Mouse (Mus musculus) embryonic facial prominence, embryonic 14.5 days (tissue): ENCODE results near the gene Brsk1. TPM values are rescaled to one million over a fixed set of nuclear protein-coding genes. Genes with fewer than 3 reads are reported as not detected.

Source experiments
- ATAC-seq: fragments of 200-750 bp; cut with Nextera tagmentation; 2 replicates; pipeline ENCODE4 v1.8.0; 2017; ENCODE audit warnings: low read depth, moderate number of reproducible peaks, moderate TSS enrichment
- DNase-seq: peaks from one replicate; pipeline ENCODE4 v3.0.0-alpha.2; 2015; ENCODE audit warnings: low spot score
- H3K27ac ChIP-seq: fragments of 300-500 bp; sonication (generic); replicated peaks from 2 replicates; pipeline ENCODE4 v1.5.1; 2014; ENCODE audit warnings: low read depth, mild to moderate bottlenecking, low read length, moderate library complexity
- H3K27me3 ChIP-seq: fragments of 300-500 bp; sonication (generic); replicated peaks from 2 replicates; pipeline ENCODE4 v1.6.1; 2014; ENCODE audit warnings: low read length; ENCODE audit not compliant: control insufficient read depth, insufficient read depth
- H3K36me3 ChIP-seq: fragments of 300-500 bp; sonication (generic); 2 replicates; pipeline ENCODE4 v1.6.1; 2014; ENCODE audit warnings: low read length, mixed read lengths; ENCODE audit not compliant: control insufficient read depth, insufficient read depth
- H3K4me1 ChIP-seq: fragments of 300-500 bp; sonication (generic); 2 replicates; pipeline ENCODE4 v1.6.1; 2014; ENCODE audit warnings: antibody characterized with exemption, low read length; ENCODE audit not compliant: control insufficient read depth, insufficient read depth
- H3K4me2 ChIP-seq: fragments of 300-500 bp; sonication (generic); 2 replicates; pipeline ENCODE4 v1.6.1; 2014; ENCODE audit warnings: low read depth, mild to moderate bottlenecking, low read length, moderate library complexity, mixed read lengths
- H3K4me3 ChIP-seq: fragments of 300-500 bp; sonication (generic); 2 replicates; pipeline ENCODE4 v1.5.1; 2014; ENCODE audit warnings: low read depth, mild to moderate bottlenecking, low read length
- H3K9ac ChIP-seq: fragments of 300-500 bp; sonication (generic); 2 replicates; pipeline ENCODE4 v1.6.1; 2014; ENCODE audit warnings: low read depth, mild to moderate bottlenecking, low read length, moderate library complexity, mixed read lengths
- H3K9me3 ChIP-seq: fragments of 300-500 bp; sonication (generic); 2 replicates; pipeline ENCODE4 v1.6.1; 2016; ENCODE audit warnings: low read length; ENCODE audit not compliant: control insufficient read depth
- WGBS: fragments of 180-500 bp; shearing (Covaris S2); extraction: QIAGEN DNeasy Blood & Tissue Kit; methylation state at CpG from one replicate; pipeline ENCODE4 v1.1.7; 2014; 5-methylcytosine and 5-hydroxymethylcytosine counted together
- polyA plus RNA-seq: library from polyadenylated mRNA; unstranded; fragments of >200 nt; fragmentation: Nextera tagmentation; extraction: Ambion mirVana; gene quantifications from 2 replicates; pipeline ENCODE4 v1.2.1, GENCODE M21; 2014

Gene Brsk1
- 1.6 and 1.8 TPM in 2 replicates for polyA plus RNA-seq

- peak within 1 kb of the TSS; percentile 77 for H3K4me2 ChIP-seq
- H3K36me3 ChIP-seq = peaks cover 26% of the 10 kb centered on the region
- peak within 1 kb of the TSS; percentile 90 for H3K27ac ChIP-seq
- peak within 1 kb of the TSS; percentile 86 for H3K4me3 ChIP-seq
- no peaks in the 10 kb centered on the region for H3K27me3 ChIP-seq
- no peaks in the 10 kb centered on the region for H3K9me3 ChIP-seq
- DNase-seq = peak; percentile 92
- no peaks in the 10 kb centered on the region for H3K4me1 ChIP-seq
- WGBS = 2% methylated on average over 6 of the region's 18 CpGs
- H3K9ac ChIP-seq = peak within 1 kb of the TSS; percentile 99
- peak; percentile 83 for ATAC-seq
These were observed at the start of gene Brsk1 for GRCm38 (mm10) chr7:4690387-4690786. Gene Brsk1, plus strand, starts transcription at chr7:4690604.

- DNase-seq (no peak), ATAC-seq (no peak)
- no peak overlapping the region for H3K4me3 ChIP-seq
- no peak overlapping the region for H3K4me2 ChIP-seq
- no peak overlapping the region for H3K9ac ChIP-seq
- peaks cover 89% of the 10 kb centered on the region for H3K36me3 ChIP-seq
- no peaks in the 10 kb centered on the region for H3K27me3 ChIP-seq
- H3K27ac ChIP-seq = no peak overlapping the region
- H3K4me1 ChIP-seq = no peaks in the 10 kb centered on the region
- no peaks in the 10 kb centered on the region for H3K9me3 ChIP-seq
- WGBS = 77% methylated on average over 11 of the region's 11 CpGs
These were observed 49.2 kb upstream of the Brsk1 start for GRCm38 (mm10) chr7:4641155-4641554.

- DNase-seq (no peak), ATAC-seq (no peak)
- WGBS = 88% methylated on average over 7 of the region's 7 CpGs
- no peaks in the 10 kb centered on the region for H3K27me3 ChIP-seq
- H3K9me3 ChIP-seq = no peaks in the 10 kb centered on the region
- no peak overlapping the region for H3K27ac ChIP-seq
- H3K36me3 ChIP-seq = peaks cover 86% of the 10 kb centered on the region
- no peaks in the 10 kb centered on the region for H3K4me1 ChIP-seq
- no peak overlapping the region for H3K4me2 ChIP-seq
- H3K4me3 ChIP-seq = no peak overlapping the region
- no peak overlapping the region for H3K9ac ChIP-seq
These were observed 48.4 kb upstream of the Brsk1 start for GRCm38 (mm10) chr7:4641956-4642355.

- no peak for DNase-seq
- Histone ChIP-seq H3K27me3 (no peaks in the 10 kb centered on the region), H3K4me3 (no peak overlapping the region), H3K4me2 (no peak overlapping the region), H3K27ac (no peak overlapping the region), H3K9ac (no peak overlapping the region), H3K36me3 (peaks cover 75% of the 10 kb centered on the region), H3K9me3 (no peaks in the 10 kb centered on the region), H3K4me1 (no peaks in the 10 kb centered on the region)
- ATAC-seq = no peak
- 96% methylated on average over 6 of the region's 6 CpGs for WGBS
These were observed 47.2 kb upstream of the Brsk1 start for GRCm38 (mm10) chr7:4643225-4643624.

- H3K27ac ChIP-seq = no peak overlapping the region
- no peaks in the 10 kb centered on the region for H3K4me1 ChIP-seq
- peaks cover 48% of the 10 kb centered on the region for H3K36me3 ChIP-seq
- no peaks in the 10 kb centered on the region for H3K27me3 ChIP-seq
- ATAC-seq = no peak
- 89% methylated on average over 3 of the region's 3 CpGs for WGBS
- H3K4me2 ChIP-seq = no peak overlapping the region
- no peak overlapping the region for H3K4me3 ChIP-seq
- DNase-seq = no peak
- H3K9me3 ChIP-seq = no peaks in the 10 kb centered on the region
- no peak overlapping the region for H3K9ac ChIP-seq
These were observed 43.6 kb upstream of the Brsk1 start for GRCm38 (mm10) chr7:4646806-4647205.

- Histone ChIP-seq H3K4me3 (no peak overlapping the region), H3K9me3 (no peaks in the 10 kb centered on the region), H3K4me1 (no peaks in the 10 kb centered on the region), H3K27me3 (no peaks in the 10 kb centered on the region), H3K4me2 (no peak overlapping the region), H3K9ac (no peak overlapping the region), H3K27ac (no peak overlapping the region), H3K36me3 (peaks cover 43% of the 10 kb centered on the region)
- DNase-seq (no peak), ATAC-seq (no peak; the same call in 1 of the 2 replicates)
- 62% methylated on average over 6 of the region's 6 CpGs for WGBS
These were observed 43.1 kb upstream of the Brsk1 start for GRCm38 (mm10) chr7:4647291-4647690.

GRCm38 (mm10) chr7:4647992-4648391 lies 42.4 kb upstream of the Brsk1 start:
- peaks cover 37% of the 10 kb centered on the region for H3K36me3 ChIP-seq
- H3K4me1 ChIP-seq = no peaks in the 10 kb centered on the region
- H3K9ac ChIP-seq = no peak overlapping the region
- no peaks in the 10 kb centered on the region for H3K9me3 ChIP-seq
- no peak for ATAC-seq
- no peak overlapping the region for H3K4me3 ChIP-seq
- no peak overlapping the region for H3K4me2 ChIP-seq
- H3K27me3 ChIP-seq = no peaks in the 10 kb centered on the region
- 88% methylated on average over 2 of the region's 2 CpGs for WGBS
- H3K27ac ChIP-seq = no peak overlapping the region
- DNase-seq = no peak

GRCm38 (mm10) chr7:4651581-4651980 lies 38.8 kb upstream of the Brsk1 start:
- Histone ChIP-seq H3K9me3 (no peaks in the 10 kb centered on the region), H3K36me3 (peaks cover 4% of the 10 kb centered on the region; the same call in 1 of the 2 replicates), H3K4me3 (no peak overlapping the region), H3K9ac (no peak overlapping the region), H3K4me2 (no peak overlapping the region), H3K27me3 (no peaks in the 10 kb centered on the region), H3K27ac (no peak overlapping the region), H3K4me1 (peaks cover 10% of the 10 kb centered on the region)
- WGBS = 77% methylated on average over 8 of the region's 8 CpGs
- DNase-seq (no peak), ATAC-seq (no peak)

GRCm38 (mm10) chr7:4652726-4653125 lies 37.7 kb upstream of the Brsk1 start:
- no peak for ATAC-seq
- WGBS = 92% methylated on average over 5 of the region's 5 CpGs
- H3K27me3 ChIP-seq = no peaks in the 10 kb centered on the region

More at GRCm38 (mm10) chr7:4652726-4653125, 37.7 kb upstream of the Brsk1 start:
- no peak overlapping the region for H3K4me2 ChIP-seq
- no peak overlapping the region for H3K27ac ChIP-seq
- no peak for DNase-seq
- H3K36me3 ChIP-seq = peaks cover 3% of the 10 kb centered on the region; the same call in 1 of the 2 replicates
- peaks cover 20% of the 10 kb centered on the region for H3K4me1 ChIP-seq
- no peak overlapping the region for H3K9ac ChIP-seq
- H3K9me3 ChIP-seq = no peaks in the 10 kb centered on the region
- H3K4me3 ChIP-seq = no peak overlapping the region
